Mouse (Mus musculus) stomach, postnatal 0 days (tissue): ENCODE data around the gene Cnr2.

Experiments used
- CTCF ChIP-seq: IDR thresholded peaks from 2 replicates; pipeline ENCODE4 v1.5.1; 2016; ENCODE audit warnings: antibody characterized with exemption, low read depth, mild to moderate bottlenecking, moderate library complexity
- EP300 ChIP-seq: optimal IDR thresholded peaks from 2 replicates; pipeline ENCODE3; 2016; ENCODE audit warnings: antibody characterized with exemption

- TF ChIP-seq EP300 (no peak), CTCF (no peak)
Measured at GRCm38 (mm10) chr4:135925341-135925740, 30.1 kb downstream of the Cnr2 start.
